Mouse (Mus musculus): Measurements from ENCODE around the gene Dagla. TPM values are rescaled to one million over a fixed set of nuclear protein-coding genes. Genes with fewer than 3 reads are reported as not detected.

Dagla gene
- polyA plus RNA-seq, 1 experiment from 2014 or later = 3.4 TPM

DNA sequence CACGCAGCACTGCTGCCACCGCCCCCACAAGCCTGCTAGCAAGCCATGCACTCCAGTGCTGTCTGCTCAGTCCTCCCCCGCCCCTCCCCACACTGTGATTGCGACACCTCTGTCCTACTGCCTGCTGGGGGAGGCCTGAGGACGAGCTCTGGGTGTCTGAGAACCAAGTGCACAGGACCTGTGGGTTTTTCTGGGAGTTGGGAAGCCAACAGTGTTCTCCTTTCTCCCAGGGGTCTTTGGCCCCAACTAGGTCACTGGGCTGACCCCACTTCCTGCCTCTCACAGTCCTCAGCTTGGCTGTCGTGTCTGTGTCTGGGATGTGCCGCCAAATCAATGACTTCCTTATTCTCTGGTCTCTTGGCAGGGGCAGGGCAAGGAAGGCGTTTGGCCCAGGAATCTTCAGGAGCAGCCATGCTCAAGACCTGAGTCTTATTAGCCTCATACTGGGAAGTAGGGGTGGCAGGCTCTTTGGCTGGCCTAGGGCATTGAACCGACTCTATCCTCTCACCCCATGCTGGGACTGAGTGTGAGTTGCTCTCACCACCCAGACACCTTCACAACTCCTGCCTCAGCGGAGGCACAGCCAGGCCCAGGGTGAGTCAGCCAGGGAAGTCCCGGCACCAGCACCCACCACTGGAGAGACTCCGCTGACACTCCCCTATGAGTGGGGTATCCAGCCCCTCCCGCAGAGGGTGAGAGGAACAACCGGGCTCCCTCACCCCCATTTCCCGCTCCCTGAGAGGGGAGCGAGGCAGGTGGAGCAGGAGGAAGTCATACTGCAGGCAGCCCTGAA lies 14.3 kb downstream of the Dagla start:
- Histone ChIP-seq H3K36me3 (no peaks in the 10 kb centered on the region), H3K9me3 (no peaks in the 10 kb centered on the region), H3K4me1 (replicated peaks) (peaks cover 53% of the 10 kb centered on the region), H3K27me3 (ENCODE audit: insufficient read depth, poor library complexity, severe bottlenecking) (peaks cover 25% of the 10 kb centered on the region), H3K27ac (peak overlapping the region; percentile 71), H3K4me3 (no peak overlapping the region)
- WGBS = 70% methylated on average over 16 of the region's 16 CpGs
- DNase-seq (ENCODE audit: low spot score) = no peak

DNA sequence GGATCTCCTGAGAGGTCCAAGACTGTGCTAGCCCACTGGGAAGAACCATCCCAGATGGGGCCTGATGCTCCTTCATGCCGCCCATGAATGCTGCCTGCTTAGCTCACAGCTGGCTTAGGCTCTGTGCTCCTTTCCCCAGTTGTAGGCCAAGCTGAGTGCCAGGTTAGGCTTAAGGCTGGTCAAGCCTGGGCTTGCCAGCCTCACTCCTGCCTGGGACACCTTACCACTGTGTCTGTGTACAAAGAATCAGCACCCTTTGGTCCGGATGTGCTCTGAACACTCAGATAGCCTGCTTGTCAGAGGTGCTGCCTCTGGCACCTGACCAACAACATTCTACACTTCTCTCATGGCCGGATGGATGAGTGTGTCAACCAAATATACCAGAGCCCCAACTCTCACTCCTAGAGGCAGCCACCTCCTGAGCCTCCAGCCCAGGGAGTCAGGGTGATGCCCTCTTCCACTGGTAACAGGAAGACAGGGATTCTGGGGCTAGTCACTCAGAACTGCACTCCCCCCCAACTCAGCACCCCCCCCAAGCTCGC lies 15.0 kb downstream of the Dagla start:
- Histone ChIP-seq H3K27me3 (ENCODE audit: insufficient read depth, poor library complexity, severe bottlenecking) (peaks cover 20% of the 10 kb centered on the region), H3K36me3 (no peaks in the 10 kb centered on the region), H3K4me1 (replicated peaks) (peaks cover 47% of the 10 kb centered on the region), H3K4me3 (no peak overlapping the region), H3K27ac (peak overlapping the region; percentile 71), H3K9me3 (no peaks in the 10 kb centered on the region)
- no peak for DNase-seq (ENCODE audit: low spot score)
- 87% methylated on average over 4 of the region's 4 CpGs for WGBS

DNA sequence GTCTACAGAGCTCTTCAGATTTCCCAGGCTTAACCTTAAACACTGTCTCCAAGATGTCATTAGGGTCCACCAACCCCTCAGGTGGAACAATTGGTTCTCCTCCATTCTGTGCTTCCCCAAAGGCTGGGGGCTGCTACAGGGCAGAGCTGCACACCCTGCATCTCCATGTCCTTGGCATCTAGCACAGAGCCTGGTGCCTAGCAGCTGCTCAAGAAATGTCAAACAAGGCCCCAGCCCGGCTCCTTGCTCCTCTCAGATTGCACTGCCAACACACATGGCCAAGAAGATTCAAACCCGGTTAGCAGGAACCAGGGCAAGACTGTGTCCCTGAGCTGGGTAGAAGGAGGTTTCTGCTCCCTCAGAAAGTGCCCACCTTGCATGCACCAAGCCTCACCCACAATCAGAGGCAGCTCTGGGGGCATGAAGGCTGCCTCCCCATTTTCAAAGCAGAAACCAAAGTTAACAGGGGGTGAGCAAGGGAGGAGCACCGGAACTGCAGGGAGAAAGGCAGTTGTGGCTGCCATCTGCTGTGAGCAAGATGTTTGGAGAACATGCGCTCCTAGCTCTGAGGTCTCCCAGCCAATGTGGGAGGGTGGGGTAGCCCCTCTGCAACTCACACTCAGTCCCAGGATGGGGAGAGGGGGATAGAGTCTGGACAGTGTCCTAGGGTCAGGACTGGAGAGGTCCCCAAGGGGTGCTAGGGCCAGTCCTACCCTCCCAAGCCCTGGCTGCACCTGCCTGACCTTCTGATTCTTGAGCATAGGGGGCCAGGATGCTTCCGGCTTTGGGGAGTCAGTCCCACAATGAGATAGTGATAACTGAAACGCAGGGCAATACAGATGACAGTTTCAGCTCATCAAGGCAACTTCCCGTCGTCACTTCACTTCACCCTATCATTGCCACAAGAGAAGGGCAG lies 16.3 kb downstream of the Dagla start:
- 88% methylated on average over 8 of the region's 8 CpGs for WGBS
- Histone ChIP-seq H3K27me3 (ENCODE audit: insufficient read depth, poor library complexity, severe bottlenecking) (peaks cover 16% of the 10 kb centered on the region), H3K4me3 (no peak overlapping the region), H3K4me1 (replicated peaks) (peaks cover 35% of the 10 kb centered on the region), H3K36me3 (no peaks in the 10 kb centered on the region), H3K9me3 (no peaks in the 10 kb centered on the region), H3K27ac (peak overlapping the region; percentile 29; the same call in 1 of the 2 replicates)
- DNase-seq (ENCODE audit: low spot score) = no peak

DNA sequence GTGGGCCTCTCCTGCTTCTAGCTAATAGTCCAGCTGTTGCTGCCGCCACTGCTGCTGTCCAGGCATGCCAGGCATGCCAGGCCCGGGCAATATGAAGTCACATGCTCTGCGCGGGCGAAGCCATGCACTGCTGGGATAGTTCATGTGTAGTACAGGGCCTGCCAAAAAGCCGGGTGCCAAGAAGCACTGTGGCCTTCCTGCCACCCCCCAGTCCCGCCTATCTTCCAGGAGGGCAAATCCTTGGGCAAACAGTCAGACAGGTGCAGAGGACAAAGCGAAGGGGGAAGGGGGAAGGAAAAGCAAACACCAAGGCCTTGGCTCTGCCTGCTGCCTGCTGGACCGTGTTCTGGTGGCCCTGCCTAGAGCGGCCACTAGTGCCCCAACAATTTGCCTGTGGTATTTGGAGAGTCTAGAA lies 18.2 kb downstream of the Dagla start:
- H3K27me3 ChIP-seq (ENCODE audit: insufficient read depth, poor library complexity, severe bottlenecking) = peaks cover 28% of the 10 kb centered on the region
- peaks cover 32% of the 10 kb centered on the region for H3K4me1 ChIP-seq (replicated peaks)
- WGBS = 79% methylated on average over 10 of the region's 10 CpGs
- H3K27ac ChIP-seq = peak overlapping the region; percentile 56
- DNase-seq (ENCODE audit: low spot score) = no peak
- no peaks in the 10 kb centered on the region for H3K36me3 ChIP-seq
- no peak overlapping the region for H3K4me3 ChIP-seq
- H3K9me3 ChIP-seq = no peaks in the 10 kb centered on the region

DNA sequence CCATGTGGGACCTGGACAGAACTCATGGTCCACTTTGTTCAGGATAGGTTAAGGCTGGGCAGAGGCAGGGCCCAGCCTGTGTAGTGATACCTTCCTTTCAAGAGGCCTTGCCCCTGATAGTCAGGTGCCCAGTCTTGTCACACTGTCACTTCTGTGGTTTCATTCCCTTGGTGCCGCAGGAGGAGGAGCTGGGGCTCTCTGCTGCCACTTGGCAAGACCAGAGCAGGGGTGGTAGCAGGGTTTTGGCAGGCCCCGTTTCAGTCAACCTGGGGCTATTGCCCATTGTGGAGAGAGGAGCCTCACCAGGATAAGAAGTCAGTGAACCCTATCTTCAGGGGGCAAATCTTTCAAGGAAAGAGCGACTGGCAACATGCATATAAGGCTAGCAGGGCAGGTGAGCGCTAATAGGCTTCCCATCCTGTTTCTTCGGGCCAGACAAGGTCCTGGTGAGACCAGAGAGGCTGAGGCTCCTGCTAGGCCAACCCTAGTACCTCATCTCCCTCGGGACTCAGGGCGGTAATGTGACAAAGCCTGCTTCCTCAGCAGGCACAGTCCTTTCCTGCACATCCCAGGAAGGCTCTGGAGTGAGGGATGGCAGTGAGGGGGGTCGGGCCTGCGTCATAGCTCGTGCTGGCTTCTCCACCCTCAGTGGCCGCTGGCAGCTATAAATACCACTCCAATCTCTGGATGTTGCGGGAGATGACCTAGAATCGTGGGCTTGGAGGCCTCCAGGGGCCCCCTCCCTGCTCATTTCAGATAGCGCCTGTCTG lies 23.7 kb downstream of the Dagla start:
- DNase-seq (ENCODE audit: low spot score) = no peak
- Histone ChIP-seq H3K4me3 (no peak overlapping the region), H3K27me3 (ENCODE audit: insufficient read depth, poor library complexity, severe bottlenecking) (peaks cover 69% of the 10 kb centered on the region), H3K9me3 (no peaks in the 10 kb centered on the region), H3K4me1 (replicated peaks) (peaks cover 49% of the 10 kb centered on the region), H3K36me3 (no peaks in the 10 kb centered on the region), H3K27ac (no peak overlapping the region)
- 75% methylated on average over 14 of the region's 14 CpGs for WGBS

DNA sequence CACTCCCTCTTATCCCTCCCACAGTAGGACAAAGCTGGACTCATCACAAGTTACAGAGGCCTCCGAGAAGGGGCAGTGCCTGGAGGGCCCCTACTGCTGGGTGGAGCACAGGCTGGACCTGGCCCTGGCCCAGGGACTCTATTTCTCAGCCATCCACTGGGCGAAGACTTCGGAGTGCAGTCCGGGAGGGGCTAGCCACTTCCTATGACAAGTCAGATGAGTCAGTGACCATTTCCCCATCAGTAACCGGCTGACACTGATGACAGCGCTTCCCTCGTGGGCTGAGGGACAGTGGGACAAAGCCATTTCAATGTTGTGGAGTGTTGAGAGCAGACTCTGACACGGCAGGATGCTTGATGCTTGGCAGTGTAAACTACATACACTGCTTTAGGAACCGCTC lies 25.0 kb downstream of the Dagla start:
- WGBS = 86% methylated on average over 9 of the region's 9 CpGs
- peaks cover 79% of the 10 kb centered on the region for H3K27me3 ChIP-seq (ENCODE audit: insufficient read depth, poor library complexity, severe bottlenecking)

DNA sequence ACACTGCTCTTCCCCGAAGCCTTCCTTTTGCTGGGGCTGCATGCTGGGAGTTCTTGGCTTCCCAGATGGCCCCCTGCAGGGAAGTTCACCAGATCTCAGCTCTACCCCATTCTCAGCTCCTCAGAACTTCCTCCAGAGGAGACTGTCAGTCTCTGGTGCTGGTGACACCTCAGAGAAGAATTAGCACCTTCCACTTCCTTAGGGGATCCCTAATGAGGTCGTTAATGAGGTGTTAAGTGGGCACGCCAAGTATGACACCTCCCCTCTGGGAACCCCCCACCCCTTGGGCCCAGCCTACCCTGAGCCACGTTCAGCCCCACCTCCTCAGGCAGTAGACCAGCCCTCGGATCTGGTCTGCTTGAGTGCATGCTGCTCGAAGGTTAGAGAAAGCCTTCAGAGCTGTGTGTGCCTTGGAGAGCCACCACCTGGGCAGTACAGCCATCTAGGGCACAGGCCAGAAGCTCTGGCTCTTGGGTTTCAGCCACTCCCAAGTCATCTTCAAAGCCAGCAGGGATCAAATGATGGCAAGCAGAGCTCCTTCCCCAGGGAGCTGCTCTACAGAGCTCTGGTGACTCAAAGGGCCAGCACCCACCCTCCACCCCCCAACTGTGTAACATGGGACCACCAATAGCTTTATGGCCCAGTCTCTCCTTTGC lies 25.9 kb downstream of the Dagla start:
- Histone ChIP-seq H3K27ac (0 out of 2 replicates have a peak overlapping the region, but pooled peaks have one; percentile 13), H3K4me3 (no peak overlapping the region), H3K27me3 (ENCODE audit: insufficient read depth, poor library complexity, severe bottlenecking) (peaks cover 86% of the 10 kb centered on the region), H3K36me3 (no peaks in the 10 kb centered on the region), H3K4me1 (replicated peaks) (peaks cover 50% of the 10 kb centered on the region), H3K9me3 (no peaks in the 10 kb centered on the region)
- WGBS = 21% methylated on average over 6 of the region's 6 CpGs
- no peak for DNase-seq (ENCODE audit: low spot score)

More for the DNA sequence above, 25.0 kb downstream of the Dagla start:
- Histone ChIP-seq H3K27ac (no peak overlapping the region), H3K36me3 (no peaks in the 10 kb centered on the region), H3K4me3 (no peak overlapping the region), H3K4me1 (replicated peaks) (peaks cover 43% of the 10 kb centered on the region), H3K9me3 (no peaks in the 10 kb centered on the region)
- DNase-seq (ENCODE audit: low spot score) = no peak

DNA sequence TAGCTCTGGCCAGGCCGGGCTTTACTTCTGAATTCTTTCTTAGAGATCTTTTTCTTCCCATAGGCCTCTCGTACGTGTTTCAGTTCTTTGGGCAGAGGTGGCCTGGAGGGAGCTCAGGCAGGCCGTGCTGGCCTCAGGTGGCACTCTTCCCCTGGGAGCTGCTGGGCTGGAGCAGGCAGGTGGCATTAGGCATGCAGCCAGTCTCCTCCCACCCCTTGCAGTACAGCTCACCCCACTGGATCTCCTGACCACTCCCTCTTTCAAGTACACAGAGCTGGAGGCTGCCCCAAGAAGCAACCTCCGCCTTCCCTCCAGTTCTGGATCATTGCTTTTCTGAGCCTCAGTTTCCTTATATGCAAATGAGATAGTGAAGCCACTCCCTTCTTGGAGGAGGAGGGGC lies 26.9 kb downstream of the Dagla start:
- Histone ChIP-seq H3K4me3 (peak overlapping the region; percentile 33), H3K27me3 (ENCODE audit: insufficient read depth, poor library complexity, severe bottlenecking) (peaks cover 89% of the 10 kb centered on the region), H3K9me3 (no peaks in the 10 kb centered on the region), H3K27ac (peak overlapping the region; percentile 78), H3K4me1 (replicated peaks) (peaks cover 61% of the 10 kb centered on the region), H3K36me3 (no peaks in the 10 kb centered on the region)
- 14% methylated on average over 5 of the region's 5 CpGs for WGBS
- DNase-seq (ENCODE audit: low spot score) = no peak

DNA sequence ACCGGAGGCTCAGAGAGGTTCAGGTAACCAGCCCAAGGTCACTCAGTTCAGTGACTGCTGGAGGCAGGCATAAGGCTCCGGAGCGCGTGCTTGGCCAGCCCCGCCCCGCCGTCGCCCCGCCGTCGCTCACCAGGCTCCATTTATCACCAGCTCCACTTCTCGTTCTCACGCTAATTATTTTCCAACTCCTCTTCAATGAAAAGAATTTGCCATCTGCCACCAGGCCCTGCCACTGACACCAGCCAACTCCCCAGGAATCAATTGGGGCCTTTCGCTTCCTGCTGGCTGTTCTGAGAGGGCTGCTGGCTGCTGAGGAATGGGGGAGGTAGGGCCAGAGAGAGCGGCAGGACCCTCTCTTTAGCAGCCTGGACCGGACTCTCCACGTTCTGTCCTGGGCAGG lies 27.3 kb downstream of the Dagla start:
- peak; percentile 52 for DNase-seq (ENCODE audit: low spot score)
- Histone ChIP-seq H3K36me3 (no peaks in the 10 kb centered on the region), H3K27me3 (ENCODE audit: insufficient read depth, poor library complexity, severe bottlenecking) (peaks cover 91% of the 10 kb centered on the region), H3K27ac (peak overlapping the region; percentile 78), H3K4me1 (replicated peaks) (peaks cover 65% of the 10 kb centered on the region), H3K4me3 (peak overlapping the region; percentile 33), H3K9me3 (no peaks in the 10 kb centered on the region)
- under 1% methylated on average over 17 of the region's 17 CpGs for WGBS

DNA sequence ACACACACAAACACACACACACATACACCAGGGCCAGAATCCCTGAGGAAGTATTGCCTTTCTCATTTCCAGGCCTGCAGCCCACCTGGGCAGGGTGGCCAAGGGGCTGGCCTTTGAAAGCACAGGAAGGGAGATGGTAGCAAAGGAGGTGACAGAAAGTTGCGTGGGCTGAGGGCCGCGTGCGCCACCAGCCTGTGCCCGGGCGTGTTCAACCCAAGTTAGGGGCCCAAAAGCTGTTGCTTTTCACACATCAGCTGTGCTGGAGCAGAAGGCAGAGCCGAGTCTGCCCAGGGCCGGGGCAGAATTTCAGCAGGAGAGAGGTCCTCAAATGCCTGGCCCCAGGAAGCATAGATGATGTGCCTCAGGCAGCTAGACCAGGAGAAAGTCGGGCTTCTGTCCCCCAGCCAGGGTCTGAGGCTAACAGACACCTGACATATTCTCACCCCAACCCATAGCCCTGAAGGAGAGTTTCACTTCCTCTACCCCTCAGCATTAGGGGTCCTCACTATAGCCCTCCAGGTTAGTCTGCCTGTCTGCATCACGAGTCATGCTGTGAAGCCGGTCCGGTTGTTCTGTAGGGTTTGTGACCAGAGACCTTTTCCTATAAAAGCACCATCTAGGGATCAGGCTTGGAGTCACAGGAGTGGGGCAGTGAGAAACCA lies 28.1 kb downstream of the Dagla start:
- H3K27me3 ChIP-seq (ENCODE audit: insufficient read depth, poor library complexity, severe bottlenecking) = peaks cover 87% of the 10 kb centered on the region

DNA sequence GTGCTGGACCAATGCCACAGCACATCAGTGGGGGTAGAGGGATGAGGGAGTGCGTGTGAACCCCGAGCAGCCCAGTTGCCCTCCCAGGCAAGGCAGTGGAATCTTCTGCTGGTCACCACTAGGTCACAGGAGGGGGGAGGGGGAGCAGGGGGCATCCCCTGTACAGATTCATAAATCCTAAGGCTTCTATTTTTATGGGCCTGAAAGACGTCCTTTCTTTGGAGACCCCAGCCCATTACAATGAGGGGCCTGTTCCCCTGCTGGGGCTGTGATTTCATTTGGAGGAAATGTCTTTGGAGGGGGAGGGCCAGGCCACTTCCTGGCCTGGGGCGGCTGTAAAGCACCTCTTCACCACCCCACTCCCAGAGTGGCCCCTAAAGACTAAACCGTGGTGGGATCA lies 30.6 kb downstream of the Dagla start:
- H3K4me3 ChIP-seq = no peak overlapping the region
- no peak for DNase-seq (ENCODE audit: low spot score)
- no peaks in the 10 kb centered on the region for H3K36me3 ChIP-seq
- H3K9me3 ChIP-seq = no peaks in the 10 kb centered on the region
- H3K4me1 ChIP-seq (replicated peaks) = peaks cover 54% of the 10 kb centered on the region
- 39% methylated on average over 5 of the region's 5 CpGs for WGBS
- peak overlapping the region; percentile 79 for H3K27ac ChIP-seq
- H3K27me3 ChIP-seq (ENCODE audit: insufficient read depth, poor library complexity, severe bottlenecking) = peaks cover 73% of the 10 kb centered on the region

More for the DNA sequence above, 28.1 kb downstream of the Dagla start:
- WGBS = 58% methylated on average over 12 of the region's 12 CpGs
- Histone ChIP-seq H3K4me1 (replicated peaks) (peaks cover 66% of the 10 kb centered on the region), H3K4me3 (no peak overlapping the region), H3K36me3 (no peaks in the 10 kb centered on the region), H3K9me3 (no peaks in the 10 kb centered on the region), H3K27ac (peak overlapping the region; percentile 40; the same call in 1 of the 2 replicates)
- DNase-seq (ENCODE audit: low spot score) = no peak
